Comparison of ENCODE assay signal across 12 mouse cellular contexts in the genomic region with DNA sequence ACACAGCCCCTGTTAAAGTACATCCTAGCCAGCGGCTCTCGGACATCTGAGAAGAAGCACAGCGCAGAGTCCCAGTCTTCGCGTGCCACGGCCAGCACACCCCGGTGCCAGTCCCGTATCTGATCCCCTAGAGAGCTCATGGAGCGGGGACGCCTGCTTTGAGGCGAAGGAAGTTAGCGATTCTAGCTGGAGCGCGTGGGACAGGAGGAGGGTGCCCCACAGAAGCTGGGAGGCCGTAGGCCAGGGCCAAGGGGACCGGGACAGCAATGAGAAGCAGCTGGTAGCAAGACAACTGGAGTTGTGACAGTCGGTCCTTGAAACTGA. TPM values are rescaled to one million over a fixed set of nuclear protein-coding genes. Genes with fewer than 3 reads are reported as not detected.
DNase-seq lines count a peak whose midpoint lies in the region; ATAC-seq and TF ChIP-seq lines count a peak whose summit lies in the region.
"Had no signal": no experiment of that assay in that cellular context is flagged by ENCODE, and none has a peak within 500 bp of the region (broad histone marks: within the 10 kb centered on the region; RNA-seq: fewer than 3 reads in every experiment).

No protein-coding gene starts in this region.

- 28% methylated on average over 17 of the region's 17 CpGs for WGBS in heart, embryonic 12.5 days
- WGBS in heart, adult 2 months = 50% methylated on average over 17 of the region's 17 CpGs
- 49% methylated on average over 17 of the region's 17 CpGs for WGBS in midbrain, embryonic 10.5 days
- WGBS in midbrain, embryonic 13.5 days = 48% methylated on average over 17 of the region's 17 CpGs
- whole genome bisulfite sequencing in limb, embryonic 12.5 days = 44% methylated on average over 17 of the region's 17 CpGs
- WGBS in stomach, embryonic 16.5 days = 41% methylated on average over 17 of the region's 17 CpGs

- no peaks in the 10 kb centered on the region for H3K9me3 ChIP-seq in heart, embryonic 12.5 days (replicated peaks)
- H3K9me3 ChIP-seq in midbrain, embryonic 10.5 days (replicated peaks) = no peaks in the 10 kb centered on the region
- H3K9me3 ChIP-seq in midbrain, embryonic 13.5 days = no peaks in the 10 kb centered on the region
- H3K9me3 ChIP-seq in limb, embryonic 12.5 days = no peaks in the 10 kb centered on the region
- H3K9me3 ChIP-seq in stomach, embryonic 16.5 days (replicated peaks; ENCODE audit: control insufficient read depth, low read length) = no peaks in the 10 kb centered on the region

- H3K36me3 ChIP-seq in heart, embryonic 12.5 days = no peaks in the 10 kb centered on the region
- no peaks in the 10 kb centered on the region for H3K36me3 ChIP-seq in heart, adult 2 months (ENCODE audit: control insufficient read depth, insufficient read depth, low read length)
- no peaks in the 10 kb centered on the region for H3K36me3 ChIP-seq in midbrain, embryonic 10.5 days
- no peaks in the 10 kb centered on the region for H3K36me3 ChIP-seq in midbrain, embryonic 13.5 days
- H3K36me3 ChIP-seq in limb, embryonic 12.5 days = no peaks in the 10 kb centered on the region
- H3K36me3 ChIP-seq in stomach, embryonic 16.5 days (ENCODE audit: control insufficient read depth, insufficient read depth, low read length) = no peaks in the 10 kb centered on the region

- TF ChIP-seq POLR2A in heart, adult 2 months (IDR thresholded peaks at IDR 0.05; ENCODE audit: insufficient read depth, low read depth, low read length) = no peak

- no peak overlapping the region for H3K27ac ChIP-seq in heart, embryonic 12.5 days (ENCODE audit: poor library complexity, severe bottlenecking)
- H3K27ac ChIP-seq in heart, adult 2 months = no peak overlapping the region
- H3K27ac ChIP-seq in midbrain, embryonic 10.5 days (replicated peaks) = no peak overlapping the region; the same call in 1 of the 2 replicates
- H3K27ac ChIP-seq in midbrain, embryonic 13.5 days = no peak overlapping the region
- H3K27ac ChIP-seq in limb, embryonic 12.5 days = no peak overlapping the region
- no peak overlapping the region for H3K27ac ChIP-seq in stomach, embryonic 16.5 days (ENCODE audit: low read length)

- no peak overlapping the region for H3K9ac ChIP-seq in heart, embryonic 12.5 days
- H3K9ac ChIP-seq in heart, adult 2 months (ENCODE audit: low read depth, low read length) = no peak overlapping the region
- H3K9ac ChIP-seq in midbrain, embryonic 13.5 days (replicated peaks) = no peak overlapping the region
- H3K9ac ChIP-seq in limb, embryonic 12.5 days (replicated peaks) = no peak overlapping the region; the same call in 1 of the 2 replicates
- H3K9ac ChIP-seq in stomach, embryonic 16.5 days (ENCODE audit: low read length) = peak overlapping the region; percentile 49

- DNase-seq in heart, adult 2 months = no peak
- no peak for DNase-seq in midbrain, embryonic 10.5 days (ENCODE audit: low spot score)
- DNase-seq in cerebellum, adult 11-12 months = no peak
- no peak for DNase-seq in thymus, postnatal 14 days
- DNase-seq: kidney, adult 18-20 months had no signal

- H3K4me1 ChIP-seq in heart, embryonic 12.5 days (replicated peaks) = 0 out of 2 replicates have a peak, but pooled peaks cover 3% of the 10 kb centered on the region
- no peaks in the 10 kb centered on the region for H3K4me1 ChIP-seq in heart, adult 2 months (ENCODE audit: control insufficient read depth, insufficient read depth, low read length)
- peaks cover 23% of the 10 kb centered on the region for H3K4me1 ChIP-seq in midbrain, embryonic 10.5 days
- peaks cover 10% of the 10 kb centered on the region for H3K4me1 ChIP-seq in midbrain, embryonic 13.5 days (replicated peaks)
- H3K4me1 ChIP-seq in limb, embryonic 12.5 days (replicated peaks) = peaks cover 6% of the 10 kb centered on the region; the same call in 1 of the 2 replicates
- 0 out of 2 replicates have a peak, but pooled peaks cover 8% of the 10 kb centered on the region for H3K4me1 ChIP-seq in stomach, embryonic 16.5 days (ENCODE audit: control insufficient read depth, insufficient read depth, low read length)

- peaks cover 48% of the 10 kb centered on the region for H3K27me3 ChIP-seq in heart, embryonic 12.5 days (replicated peaks)
- no peaks in the 10 kb centered on the region for H3K27me3 ChIP-seq in heart, adult 2 months (ENCODE audit: control insufficient read depth, insufficient read depth, low read length)
- peaks cover 52% of the 10 kb centered on the region for H3K27me3 ChIP-seq in midbrain, embryonic 10.5 days (ENCODE audit: low read depth, poor library complexity, severe bottlenecking)
- peaks cover 20% of the 10 kb centered on the region for H3K27me3 ChIP-seq in midbrain, embryonic 13.5 days
- H3K27me3 ChIP-seq in limb, embryonic 12.5 days = peaks cover 48% of the 10 kb centered on the region
- H3K27me3 ChIP-seq in stomach, embryonic 16.5 days (ENCODE audit: control insufficient read depth, insufficient read depth, low read length) = no peaks in the 10 kb centered on the region

- intact Hi-C loops in heart, adult 2 months (cut with DNase I) = loop anchor here (5.0 kb wide), 1 partner anchor 63 kb away; no protein-coding TSS in a partner anchor

- peak overlapping the region; percentile 48 for H3K4me2 ChIP-seq in heart, embryonic 12.5 days
- no peak overlapping the region for H3K4me2 ChIP-seq in midbrain, embryonic 13.5 days (replicated peaks)
- peak overlapping the region; percentile 44 for H3K4me2 ChIP-seq in limb, embryonic 12.5 days
- peak overlapping the region; percentile 43 for H3K4me2 ChIP-seq in stomach, embryonic 16.5 days (ENCODE audit: low read depth, low read length)

- H3K79me2 ChIP-seq in heart, adult 2 months (replicated peaks; ENCODE audit: control insufficient read depth, insufficient read depth, low read length) = no peaks in the 10 kb centered on the region

- no peak for TF ChIP-seq CTCF in heart, adult 2 months (IDR thresholded peaks at IDR 0.05)

- H3K4me3 ChIP-seq in heart, embryonic 12.5 days = no peak overlapping the region
- H3K4me3 ChIP-seq in heart, adult 2 months = no peak overlapping the region
- peak overlapping the region; percentile 33 for H3K4me3 ChIP-seq in midbrain, embryonic 10.5 days
- H3K4me3 ChIP-seq in midbrain, embryonic 13.5 days (replicated peaks) = no peak overlapping the region
- H3K4me3 ChIP-seq in limb, embryonic 12.5 days (replicated peaks) = no peak overlapping the region
- H3K4me3 ChIP-seq in stomach, embryonic 16.5 days (replicated peaks; ENCODE audit: low read length) = peak overlapping the region; percentile 27

- no peak for TF ChIP-seq EP300 in heart, adult 2 months (IDR thresholded peaks at IDR 0.05; ENCODE audit: insufficient read depth, low read depth, low read length)

- no peak for ATAC-seq in heart, embryonic 12.5 days (ENCODE audit: insufficient number of reproducible peaks, low FRiP score)
- no peak for ATAC-seq in midbrain, embryonic 13.5 days
- ATAC-seq in limb, embryonic 12.5 days (ENCODE audit: insufficient number of reproducible peaks, insufficient read depth, low FRiP score, low TSS enrichment, low read depth) = no peak
- peak; percentile 34; the same call in 1 of the 2 replicates for ATAC-seq in stomach, embryonic 16.5 days (ENCODE audit: insufficient read depth, low FRiP score)
- ATAC-seq: forebrain, embryonic 14.5 days had no signal

RNA-seq across cellular contexts. Expression of gene Noxa1, which starts 0.2 kb away (rescaled TPM):
- polyA plus RNA-seq in heart, embryonic 12.5 days (2016; fragmentation: Nextera tagmentation; extraction: Ambion mirVana) = 0.10 TPM in 1 of 2 replicates, not detected in the other
- total RNA-seq in heart, adult 2 months (2021) = not detected
- not detected in 2 replicates for polyA plus RNA-seq in heart, adult 2 months (2012; rRNA removed)
- polyA plus RNA-seq in midbrain, embryonic 10.5 days (2016; fragmentation: Nextera tagmentation; extraction: Ambion mirVana) = 0.09 TPM in 1 of 2 replicates, not detected in the other
- polyA plus RNA-seq in midbrain, embryonic 13.5 days (2015; fragmentation: Nextera tagmentation; extraction: Ambion mirVana) = 0.16 TPM in 1 of 2 replicates, not detected in the other
- 0.13 TPM in 1 of 2 replicates, not detected in the other for polyA plus RNA-seq in limb, embryonic 12.5 days (2016; fragmentation: Nextera tagmentation; extraction: Ambion mirVana)
- polyA plus RNA-seq in stomach, embryonic 16.5 days (2015; fragmentation: Nextera tagmentation; extraction: Ambion mirVana) = 8.1 and 8.8 TPM in 2 replicates
- total RNA-seq: liver, adult 2 months; neutrophil, adult 5-6 weeks had no signal
- polyA plus RNA-seq: forebrain, embryonic 14.5 days had no signal

RNA-seq across cellular contexts. Expression of gene Entpd8, which starts 14.6 kb away (rescaled TPM):
- not detected in 2 replicates for polyA plus RNA-seq in heart, embryonic 12.5 days (2016; fragmentation: Nextera tagmentation; extraction: Ambion mirVana)
- not detected for total RNA-seq in heart, adult 2 months (2021)
- not detected in 2 replicates for polyA plus RNA-seq in heart, adult 2 months (2012; rRNA removed)
- not detected in 2 replicates for polyA plus RNA-seq in midbrain, embryonic 10.5 days (2016; fragmentation: Nextera tagmentation; extraction: Ambion mirVana)
- polyA plus RNA-seq in midbrain, embryonic 13.5 days (2015; fragmentation: Nextera tagmentation; extraction: Ambion mirVana) = not detected in 2 replicates
- not detected in 2 replicates for polyA plus RNA-seq in limb, embryonic 12.5 days (2016; fragmentation: Nextera tagmentation; extraction: Ambion mirVana)
- 2.5 and 2.6 TPM in 2 replicates for polyA plus RNA-seq in stomach, embryonic 16.5 days (2015; fragmentation: Nextera tagmentation; extraction: Ambion mirVana)
- total RNA-seq: neutrophil, adult 5-6 weeks had no signal
- polyA plus RNA-seq: forebrain, embryonic 14.5 days had no signal

RNA-seq across cellular contexts. Expression of gene Nsmf, which starts 40.6 kb away (rescaled TPM):
- 58.7 and 62.8 TPM in 2 replicates for polyA plus RNA-seq in heart, embryonic 12.5 days (2016; fragmentation: Nextera tagmentation; extraction: Ambion mirVana)
- total RNA-seq in heart, adult 2 months (2021) = 10 to 100 TPM; 12.4 to 13.3 TPM
- 46.9 and 49.8 TPM in 2 replicates for polyA plus RNA-seq in heart, adult 2 months (2012; rRNA removed)
- 66.4 and 84.9 TPM in 2 replicates for polyA plus RNA-seq in midbrain, embryonic 10.5 days (2016; fragmentation: Nextera tagmentation; extraction: Ambion mirVana)
- polyA plus RNA-seq in midbrain, embryonic 13.5 days (2015; fragmentation: Nextera tagmentation; extraction: Ambion mirVana) = 110 and 115 TPM in 2 replicates
- 77.8 and 90.6 TPM in 2 replicates for polyA plus RNA-seq in limb, embryonic 12.5 days (2016; fragmentation: Nextera tagmentation; extraction: Ambion mirVana)
- polyA plus RNA-seq in stomach, embryonic 16.5 days (2015; fragmentation: Nextera tagmentation; extraction: Ambion mirVana) = 57.2 and 62.0 TPM in 2 replicates

Comparison
In these comparisons a context has a peak if more than half of its experiments do, and no peak if none do; other contexts are left out.
1. H3K4me3 ChIP-seq: peak in midbrain, embryonic 10.5 days (single experiment) and stomach, embryonic 16.5 days (single experiment); none in heart, embryonic 12.5 days (single experiment), heart, adult 2 months (single experiment), midbrain, embryonic 13.5 days (single experiment) and limb, embryonic 12.5 days (single experiment).